Mouse (Mus musculus) liver (tissue): ENCODE data around the gene Adcy3.

ENCODE experiments used
- DNase-seq: peaks from one replicate; pipeline ENCODE4 v3.0.0-alpha.2; 2020; ENCODE audit warnings: mixed read lengths

The Adcy3 gene

DNA sequence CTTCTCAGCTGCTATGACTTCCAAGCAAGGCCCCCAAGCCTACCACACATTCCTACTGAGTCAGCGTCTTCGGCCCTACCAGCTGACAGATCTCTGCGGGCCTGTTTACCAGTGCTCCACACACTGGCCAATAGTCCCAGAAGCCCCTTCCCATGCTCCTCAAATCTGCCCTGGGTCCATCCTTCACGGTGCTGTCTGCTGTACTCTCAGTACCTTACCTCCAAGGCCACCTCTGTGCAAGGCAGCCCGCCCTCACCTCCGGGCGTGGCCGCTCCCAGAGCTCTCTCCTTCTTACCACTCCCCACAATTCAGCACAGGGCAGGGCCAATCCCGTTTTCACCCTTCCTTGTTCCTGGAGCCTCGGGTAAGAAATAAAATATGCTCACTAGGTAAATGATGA is 112.8 kb downstream of the Adcy3 start:
- no peak for DNase-seq

DNA sequence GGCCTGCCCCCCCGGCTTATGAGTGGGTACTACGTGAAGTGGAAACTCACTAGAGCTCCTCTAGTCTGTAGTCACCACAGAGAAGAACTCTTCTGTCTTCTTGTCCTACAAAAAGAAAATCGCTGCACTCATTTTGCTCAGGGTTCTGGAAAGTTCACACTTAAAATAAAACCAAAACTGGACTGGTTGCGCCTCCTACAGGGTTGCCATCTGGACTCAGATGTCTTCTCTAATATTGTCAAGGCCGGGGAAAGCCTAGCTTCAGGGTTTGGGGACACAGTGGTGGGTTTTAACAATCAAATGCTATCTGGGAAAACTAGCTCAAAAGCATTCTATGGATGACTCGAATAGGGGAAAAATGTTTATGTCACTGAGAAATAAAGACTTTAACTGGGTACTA is 116.9 kb downstream of the Adcy3 start:
- DNase-seq = no peak

DNA sequence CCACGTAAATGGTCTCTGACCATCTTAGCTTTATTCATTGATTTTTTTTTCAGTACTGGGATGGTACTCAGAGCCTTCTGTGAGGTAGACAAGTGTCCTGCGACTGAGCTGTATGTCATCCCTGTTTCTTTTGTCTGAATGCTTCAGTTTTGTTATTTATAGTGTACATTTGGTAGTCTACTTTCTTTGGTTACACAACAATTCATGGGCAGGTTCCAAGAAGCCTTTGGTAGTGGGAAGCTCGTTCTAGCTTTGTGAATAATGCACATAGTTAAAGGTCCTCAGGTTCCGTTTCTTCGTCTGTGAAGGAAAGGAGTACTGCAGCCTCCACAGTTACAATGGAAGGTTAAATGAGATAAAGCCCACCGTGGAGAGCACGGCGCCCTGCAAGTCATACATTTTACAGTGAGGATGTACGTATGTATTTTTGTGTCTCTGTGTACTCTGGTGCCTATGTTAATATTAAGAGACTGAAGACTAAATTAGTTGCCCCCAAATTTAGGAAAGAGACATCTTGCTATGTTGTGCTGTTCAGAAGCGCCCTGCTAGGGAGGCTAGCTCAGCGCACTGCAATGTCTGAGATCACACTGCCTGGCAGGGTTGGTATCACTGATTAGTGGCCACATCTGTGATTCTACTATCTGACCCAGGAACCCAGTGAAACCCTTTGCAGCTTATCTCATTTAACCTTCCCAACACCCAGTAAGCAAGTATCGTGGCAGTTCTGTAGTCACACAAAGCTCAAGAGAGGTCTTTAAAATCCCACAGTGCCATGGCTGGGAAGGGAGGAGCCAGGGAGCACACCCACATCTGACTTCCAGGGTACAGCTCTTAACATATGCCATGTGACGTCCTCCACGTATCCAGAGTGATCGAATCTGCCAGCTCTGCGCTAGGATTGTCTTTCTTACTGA is 120.1 kb downstream of the Adcy3 start:
- peak; percentile 65 for DNase-seq
